Mouse (Mus musculus) midbrain, embryonic 12.5 days (tissue): ENCODE measurements around the gene Sertad2. TPM values are rescaled to one million over a fixed set of nuclear protein-coding genes. Genes with fewer than 3 reads are reported as not detected.

ENCODE experiments used
- ATAC-seq: fragments of 200-750 bp; cut with Nextera tagmentation; 2 replicates; pipeline ENCODE4 v1.8.0; 2017; ENCODE audit warnings: low read depth, moderate TSS enrichment, moderate library complexity; ENCODE audit not compliant: low FRiP score
- H3K27ac ChIP-seq: fragments of 300-500 bp; sonication (generic); replicated peaks from 2 replicates; pipeline ENCODE4 v1.5.1; 2016; ENCODE audit warnings: mild to moderate bottlenecking
- H3K27me3 ChIP-seq: fragments of 300-500 bp; sonication (generic); 2 replicates; pipeline ENCODE4 v1.6.1; 2016; ENCODE audit warnings: mild to moderate bottlenecking
- H3K36me3 ChIP-seq: fragments of 300-500 bp; sonication (generic); 2 replicates; pipeline ENCODE4 v1.6.1; 2016
- H3K4me1 ChIP-seq: fragments of 300-500 bp; sonication (generic); 2 replicates; pipeline ENCODE4 v1.6.1; 2016
- H3K4me2 ChIP-seq: fragments of 300-500 bp; sonication (generic); replicated peaks from 2 replicates; pipeline ENCODE4 v1.6.1; 2016; ENCODE audit warnings: mild to moderate bottlenecking, moderate library complexity
- H3K4me3 ChIP-seq: fragments of 300-500 bp; sonication (generic); 2 replicates; pipeline ENCODE4 v1.5.1; 2016; ENCODE audit warnings: mild to moderate bottlenecking
- H3K9ac ChIP-seq: fragments of 300-500 bp; sonication (generic); replicated peaks from 2 replicates; pipeline ENCODE4 v1.6.1; 2016; ENCODE audit warnings: mild to moderate bottlenecking, moderate library complexity
- H3K9me3 ChIP-seq: fragments of 300-500 bp; sonication (generic); 2 replicates; pipeline ENCODE4 v1.6.1; 2016; ENCODE audit warnings: mild to moderate bottlenecking
- WGBS: fragments of 180-500 bp; shearing (Covaris S2); methylation state at CpG from one replicate; pipeline ENCODE4 v1.1.7; 2016; 5-methylcytosine and 5-hydroxymethylcytosine counted together
- polyA plus RNA-seq: library from polyadenylated mRNA; unstranded; fragments of >200 nt; fragmentation: Nextera tagmentation; extraction: Ambion mirVana; gene quantifications from 2 replicates; pipeline ENCODE4 v1.2.1, GENCODE M21; 2016

The Sertad2 gene
- polyA plus RNA-seq, 1 experiment from 2014 or later = 42.2 TPM

GRCm38 (mm10) chr11:20582758-20583157, 39.7 kb downstream of the Sertad2 start:
- H3K36me3 ChIP-seq = no peaks in the 10 kb centered on the region
- H3K27ac ChIP-seq = no peak overlapping the region
- no peak for ATAC-seq
- H3K9ac ChIP-seq = no peak overlapping the region
- H3K4me3 ChIP-seq = no peak overlapping the region
- H3K27me3 ChIP-seq = no peaks in the 10 kb centered on the region
- H3K4me2 ChIP-seq = no peak overlapping the region
- H3K9me3 ChIP-seq = no peaks in the 10 kb centered on the region
- H3K4me1 ChIP-seq = no peaks in the 10 kb centered on the region
- WGBS = 98% methylated on average over 2 of the region's 2 CpGs

GRCm38 (mm10) chr11:20585297-20585696, 42.2 kb downstream of the Sertad2 start:
- 100% methylated on average over 1 of the region's 1 CpGs for WGBS
- Histone ChIP-seq H3K4me3 (no peak overlapping the region), H3K27me3 (no peaks in the 10 kb centered on the region), H3K27ac (no peak overlapping the region), H3K9me3 (no peaks in the 10 kb centered on the region), H3K36me3 (no peaks in the 10 kb centered on the region), H3K4me1 (no peaks in the 10 kb centered on the region), H3K9ac (no peak overlapping the region), H3K4me2 (no peak overlapping the region)
- ATAC-seq = no peak

GRCm38 (mm10) chr11:20586180-20586579, 43.1 kb downstream of the Sertad2 start:
- no peak for ATAC-seq
- H3K4me1 ChIP-seq = no peaks in the 10 kb centered on the region
- H3K27me3 ChIP-seq = no peaks in the 10 kb centered on the region
- no peaks in the 10 kb centered on the region for H3K36me3 ChIP-seq
- H3K9me3 ChIP-seq = no peaks in the 10 kb centered on the region
- no peak overlapping the region for H3K9ac ChIP-seq
- no peak overlapping the region for H3K27ac ChIP-seq
- H3K4me3 ChIP-seq = no peak overlapping the region
- no peak overlapping the region for H3K4me2 ChIP-seq

GRCm38 (mm10) chr11:20589393-20589792, 46.3 kb downstream of the Sertad2 start:
- ATAC-seq = no peak
- Histone ChIP-seq H3K9ac (no peak overlapping the region), H3K36me3 (no peaks in the 10 kb centered on the region), H3K4me3 (no peak overlapping the region), H3K4me2 (no peak overlapping the region), H3K9me3 (no peaks in the 10 kb centered on the region), H3K27me3 (no peaks in the 10 kb centered on the region), H3K4me1 (no peaks in the 10 kb centered on the region), H3K27ac (no peak overlapping the region)
- 73% methylated on average over 2 of the region's 2 CpGs for WGBS

- ATAC-seq = no peak
- Histone ChIP-seq H3K4me2 (no peak overlapping the region), H3K4me1 (no peaks in the 10 kb centered on the region), H3K36me3 (no peaks in the 10 kb centered on the region), H3K27me3 (no peaks in the 10 kb centered on the region), H3K4me3 (no peak overlapping the region), H3K9me3 (no peaks in the 10 kb centered on the region), H3K27ac (no peak overlapping the region), H3K9ac (no peak overlapping the region)
- WGBS = 73% methylated on average over 3 of the region's 3 CpGs
Measured at GRCm38 (mm10) chr11:20592010-20592409, 49.0 kb downstream of the Sertad2 start.

- no peak overlapping the region for H3K9ac ChIP-seq
- ATAC-seq = no peak
- no peaks in the 10 kb centered on the region for H3K4me1 ChIP-seq
- H3K27me3 ChIP-seq = no peaks in the 10 kb centered on the region
- no peaks in the 10 kb centered on the region for H3K9me3 ChIP-seq
- no peak overlapping the region for H3K4me2 ChIP-seq
- H3K4me3 ChIP-seq = no peak overlapping the region
- H3K36me3 ChIP-seq = no peaks in the 10 kb centered on the region
- 0 out of 2 replicates have a peak overlapping the region, but pooled peaks have one; percentile 8 for H3K27ac ChIP-seq
- 78% methylated on average over 22 of the region's 22 CpGs for WGBS
Measured at GRCm38 (mm10) chr11:20594229-20595201, 51.5 kb downstream of the Sertad2 start.

GRCm38 (mm10) chr11:20603066-20603812, 60.2 kb downstream of the Sertad2 start:
- no peak overlapping the region; the same call in 1 of the 2 replicates for H3K9ac ChIP-seq
- peaks cover 14% of the 10 kb centered on the region for H3K4me1 ChIP-seq
- no peaks in the 10 kb centered on the region for H3K36me3 ChIP-seq
- H3K4me3 ChIP-seq = no peak overlapping the region
- no peaks in the 10 kb centered on the region for H3K9me3 ChIP-seq
- peak overlapping the region; percentile 37 for H3K4me2 ChIP-seq
- H3K27me3 ChIP-seq = no peaks in the 10 kb centered on the region
- peak overlapping the region; percentile 86 for H3K27ac ChIP-seq
- ATAC-seq = peak; percentile 88
- WGBS = 56% methylated on average over 24 of the region's 24 CpGs

GRCm38 (mm10) chr11:20604119-20604518, 61.1 kb downstream of the Sertad2 start:
- Histone ChIP-seq H3K27ac (peak overlapping the region; percentile 86), H3K36me3 (no peaks in the 10 kb centered on the region), H3K4me2 (no peak overlapping the region), H3K27me3 (no peaks in the 10 kb centered on the region), H3K9me3 (no peaks in the 10 kb centered on the region), H3K4me3 (no peak overlapping the region), H3K4me1 (peaks cover 14% of the 10 kb centered on the region), H3K9ac (no peak overlapping the region)
- WGBS = 83% methylated on average over 4 of the region's 4 CpGs
- ATAC-seq = no peak

GRCm38 (mm10) chr11:20605613-20606012, 62.6 kb downstream of the Sertad2 start:
- Histone ChIP-seq H3K36me3 (no peaks in the 10 kb centered on the region), H3K27ac (peak overlapping the region; percentile 21; the same call in 1 of the 2 replicates), H3K9me3 (no peaks in the 10 kb centered on the region), H3K9ac (no peak overlapping the region), H3K4me3 (no peak overlapping the region), H3K4me2 (no peak overlapping the region), H3K27me3 (no peaks in the 10 kb centered on the region), H3K4me1 (peaks cover 14% of the 10 kb centered on the region)
- ATAC-seq = no peak
- WGBS = 48% methylated on average over 7 of the region's 7 CpGs

- no peaks in the 10 kb centered on the region for H3K36me3 ChIP-seq
- H3K4me1 ChIP-seq = peaks cover 12% of the 10 kb centered on the region
- WGBS = 93% methylated on average over 11 of the region's 11 CpGs
- H3K4me2 ChIP-seq = no peak overlapping the region
- H3K4me3 ChIP-seq = no peak overlapping the region
- no peak for ATAC-seq
- H3K9ac ChIP-seq = no peak overlapping the region
- no peaks in the 10 kb centered on the region for H3K27me3 ChIP-seq
- H3K9me3 ChIP-seq = no peaks in the 10 kb centered on the region
- H3K27ac ChIP-seq = no peak overlapping the region
Measured at GRCm38 (mm10) chr11:20608442-20608841, 65.4 kb downstream of the Sertad2 start.

GRCm38 (mm10) chr11:20613223-20613622, 70.2 kb downstream of the Sertad2 start:
- Histone ChIP-seq H3K9ac (no peak overlapping the region), H3K9me3 (no peaks in the 10 kb centered on the region), H3K36me3 (no peaks in the 10 kb centered on the region), H3K4me1 (peaks cover 5% of the 10 kb centered on the region; the same call in 1 of the 2 replicates), H3K4me3 (no peak overlapping the region), H3K27me3 (no peaks in the 10 kb centered on the region), H3K4me2 (no peak overlapping the region), H3K27ac (no peak overlapping the region)
- no peak for ATAC-seq
- WGBS = 86% methylated on average over 4 of the region's 4 CpGs

- Histone ChIP-seq H3K27ac (no peak overlapping the region), H3K27me3 (no peaks in the 10 kb centered on the region), H3K4me2 (no peak overlapping the region), H3K4me3 (no peak overlapping the region), H3K9ac (no peak overlapping the region), H3K9me3 (no peaks in the 10 kb centered on the region), H3K36me3 (no peaks in the 10 kb centered on the region), H3K4me1 (peaks cover 5% of the 10 kb centered on the region; the same call in 1 of the 2 replicates)
- WGBS = 75% methylated on average over 3 of the region's 3 CpGs
- ATAC-seq = no peak
Measured at GRCm38 (mm10) chr11:20616103-20616502, 73.0 kb downstream of the Sertad2 start.
